Mouse (Mus musculus) left cerebral cortex, postnatal 25 days (tissue): Measurements from ENCODE around the gene Gm9821. TPM values are rescaled to one million over a fixed set of nuclear protein-coding genes. Genes with fewer than 3 reads are reported as not detected.
A peak's percentile ranks its signal among the peaks of the same experiment; 100 is the strongest.

Experiments
- DNase-seq, 2 experiments: peaks; one replicate each; pipeline ENCODE4 v3.0.0; 2022; ENCODE audit warnings: low spot score in 2 of 2, mixed read lengths in 1 of 2
- intact Hi-C: fragments of 180-260 bp; cut with DNase I; formaldehyde crosslinking; loops from one replicate; pipeline ENCODE4 v1.15.1; 2025
- total RNA-seq, 2 experiments: library from RNA; stranded (reverse); gene quantifications; 2 replicates each; pipeline ENCODE4 v1.2.3; 2021

Gene Gm9821
- total RNA-seq = not detected

- DNase-seq = no peak
- intact Hi-C loops = no loop called here
Measured at GRCm38 (mm10) chr2:91945483-91945882, at the start of gene Gm9821. Gene Gm9821 (plus strand): TSS chr2:91945703.

- intact Hi-C loops = no loop called here
- DNase-seq = no peak
Measured at GRCm38 (mm10) chr2:91897968-91898367, 47.5 kb upstream of the Gm9821 start.

GRCm38 (mm10) chr2:91899141-91899540, 46.4 kb upstream of the Gm9821 start:
- intact Hi-C loops = no loop called here
- DNase-seq = no peak

DNA sequence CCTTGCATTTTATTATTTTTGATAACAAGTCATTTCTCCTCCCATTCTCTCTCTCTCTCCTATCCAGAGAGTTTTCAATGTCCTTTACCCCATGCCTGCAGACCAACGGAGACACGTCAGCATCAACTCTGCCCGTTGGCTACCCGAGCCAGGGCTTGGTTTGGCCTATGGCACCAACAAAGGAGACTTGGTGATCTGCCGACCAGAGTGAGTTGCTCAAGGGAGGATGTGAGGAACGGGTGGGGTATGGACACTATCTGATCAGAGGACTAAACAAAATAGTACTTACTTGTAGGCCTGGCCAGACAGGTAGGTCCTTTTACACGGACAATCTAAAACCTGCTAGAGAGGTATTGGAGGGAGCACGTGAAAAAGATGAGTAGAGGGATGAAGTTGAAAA, 45.1 kb upstream of the Gm9821 start:
- intact Hi-C loops = loop anchor here (5.0 kb wide), 1 partner anchor 118 kb away; no protein-coding TSS in a partner anchor
- no peak for DNase-seq

GRCm38 (mm10) chr2:91902336-91902735, 43.2 kb upstream of the Gm9821 start:
- intact Hi-C loops = loop anchor here (5.0 kb wide), 1 partner anchor 120 kb away; no protein-coding TSS in a partner anchor
- DNase-seq = no peak

DNA sequence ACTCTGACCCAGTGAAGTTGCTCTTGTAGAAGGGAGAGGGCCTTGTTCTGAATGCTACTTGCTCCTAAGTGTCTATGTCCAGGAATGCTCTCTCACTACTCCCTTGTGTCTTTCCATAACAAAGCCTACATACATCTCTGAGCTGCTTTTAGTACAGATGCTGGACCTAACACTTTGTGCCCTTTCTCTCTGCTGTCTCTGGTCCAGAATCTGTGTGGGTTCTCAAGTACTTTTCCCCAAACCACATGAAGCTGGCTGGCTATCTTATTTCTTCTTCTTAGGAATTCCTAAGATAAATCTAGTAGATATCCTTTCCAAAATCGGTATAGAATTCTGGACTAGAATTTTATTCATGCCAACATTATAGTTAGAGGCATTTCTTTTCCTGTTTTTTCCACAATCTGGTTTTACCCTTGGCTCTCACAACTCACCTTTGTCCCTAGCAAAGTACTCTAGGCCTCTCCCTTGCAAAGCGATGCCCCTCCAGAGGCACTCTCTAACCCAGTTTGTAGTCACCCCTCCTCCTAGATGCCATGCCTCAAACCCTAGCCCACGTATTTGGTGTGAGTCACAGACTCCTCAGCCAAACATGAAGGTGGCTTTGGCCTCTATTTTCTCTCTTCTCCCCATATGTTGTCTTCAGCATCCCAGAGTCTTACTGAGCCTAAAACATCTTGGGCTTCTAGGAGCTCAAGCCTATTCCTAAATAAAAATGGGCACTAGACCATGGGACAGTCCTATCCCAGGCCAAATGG, 42.2 kb upstream of the Gm9821 start:
- intact Hi-C loops = loop anchor here (5.0 kb wide), 1 partner anchor 121 kb away; no protein-coding TSS in a partner anchor
- DNase-seq = peak; percentile 17 to 82

GRCm38 (mm10) chr2:91904618-91905307, 40.7 kb upstream of the Gm9821 start:
- intact Hi-C loops = loop anchor here (5.0 kb wide), 1 partner anchor 122 kb away; no protein-coding TSS in a partner anchor
- peak in 1 of 2 experiments; percentile 72 for DNase-seq

- intact Hi-C loops = no loop called here
- no peak for DNase-seq
Measured at GRCm38 (mm10) chr2:91906141-91906540, 39.4 kb upstream of the Gm9821 start.

DNA sequence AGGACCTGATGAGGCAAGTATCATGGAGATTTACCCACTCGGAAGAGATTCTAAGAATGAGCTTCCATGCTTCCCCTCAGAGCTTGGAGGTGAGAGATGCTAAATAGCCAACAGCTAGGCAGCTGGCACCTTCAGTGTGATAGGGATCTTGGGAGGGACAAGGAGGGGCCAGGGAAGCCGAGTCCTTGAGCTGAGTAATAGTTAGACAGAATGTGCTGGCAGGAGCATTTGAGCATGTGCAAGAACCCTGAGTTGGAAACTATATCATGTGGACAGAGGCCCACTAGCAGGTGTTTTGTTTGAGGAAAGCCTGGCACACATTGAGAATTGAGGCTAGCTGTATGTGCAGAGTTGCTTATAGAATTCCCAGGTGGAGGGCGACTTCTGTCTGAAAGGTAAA, 32.9 kb upstream of the Gm9821 start:
- intact Hi-C loops = no loop called here
- no peak for DNase-seq

DNA sequence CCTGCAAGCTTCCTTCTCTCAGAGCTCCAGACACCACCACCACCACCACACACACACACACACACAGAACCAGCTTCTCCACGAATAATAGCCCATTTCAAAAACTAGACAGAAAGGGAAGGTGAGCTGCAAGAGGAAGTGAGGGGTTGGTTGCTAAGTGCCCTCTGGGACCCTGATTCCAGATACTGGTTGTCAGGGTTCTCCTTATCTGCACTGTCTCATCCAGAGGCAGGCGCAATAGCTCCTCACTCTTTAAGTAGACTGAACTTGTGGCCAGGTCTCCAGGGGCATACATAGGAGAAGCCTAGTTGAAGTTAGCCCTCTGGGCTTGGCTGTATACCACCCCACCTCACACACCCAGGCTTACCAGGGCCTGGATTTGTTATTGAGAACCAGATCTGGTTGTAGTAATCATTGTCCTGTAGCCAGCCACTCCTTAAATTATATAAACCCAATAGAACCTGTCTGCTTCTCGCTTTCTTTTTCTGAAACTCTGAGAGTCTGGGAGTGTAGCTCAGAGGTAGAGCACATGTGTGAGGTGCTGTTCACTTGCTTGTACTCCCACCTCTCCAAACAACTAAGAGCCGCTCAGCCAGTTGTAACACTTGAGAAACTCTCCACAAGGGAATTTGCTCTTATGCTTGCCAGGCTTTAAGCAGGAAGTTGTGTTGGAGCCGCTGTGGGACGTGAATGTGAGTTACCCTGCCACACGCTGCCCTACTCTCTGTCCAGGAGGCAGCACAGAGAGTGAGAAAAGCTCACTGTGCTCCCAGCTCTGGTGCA, 32.0 kb upstream of the Gm9821 start:
- intact Hi-C loops = no loop called here
- no peak for DNase-seq

DNA sequence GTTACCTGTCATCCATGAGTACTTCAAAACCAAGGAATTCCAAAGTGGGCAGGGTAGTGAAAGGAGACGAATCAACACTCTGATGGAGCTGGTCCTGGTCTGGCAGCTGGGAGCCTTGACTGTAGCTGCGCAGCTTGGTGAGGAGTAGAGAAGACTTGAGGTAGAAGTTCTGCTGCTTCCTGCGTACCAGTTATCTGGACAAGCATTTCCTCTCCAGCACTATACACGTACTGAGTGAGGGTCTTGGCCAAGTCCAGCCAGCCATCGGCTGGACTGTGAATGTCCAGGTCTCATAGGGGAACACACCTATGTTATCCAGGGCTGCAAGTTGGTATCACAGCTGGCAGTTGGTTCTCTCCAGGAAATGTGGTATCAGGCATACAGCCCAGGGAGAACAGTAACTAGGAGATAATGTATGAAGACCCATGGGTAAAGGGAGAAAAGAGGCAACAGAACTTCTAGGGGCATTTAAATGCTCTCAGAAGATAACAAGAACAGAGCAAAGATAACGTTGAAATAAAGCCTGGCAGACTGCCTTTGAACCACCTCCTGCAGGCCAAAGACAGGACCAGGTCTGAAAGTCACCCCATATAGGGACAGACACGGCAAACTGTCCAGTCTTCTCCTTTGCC, 29.0 kb upstream of the Gm9821 start:
- intact Hi-C loops = no loop called here

GRCm38 (mm10) chr2:91917096-91917495, 28.4 kb upstream of the Gm9821 start:
- intact Hi-C loops = no loop called here

More for the DNA sequence above, 29.0 kb upstream of the Gm9821 start:
- DNase-seq = no peak

DNA sequence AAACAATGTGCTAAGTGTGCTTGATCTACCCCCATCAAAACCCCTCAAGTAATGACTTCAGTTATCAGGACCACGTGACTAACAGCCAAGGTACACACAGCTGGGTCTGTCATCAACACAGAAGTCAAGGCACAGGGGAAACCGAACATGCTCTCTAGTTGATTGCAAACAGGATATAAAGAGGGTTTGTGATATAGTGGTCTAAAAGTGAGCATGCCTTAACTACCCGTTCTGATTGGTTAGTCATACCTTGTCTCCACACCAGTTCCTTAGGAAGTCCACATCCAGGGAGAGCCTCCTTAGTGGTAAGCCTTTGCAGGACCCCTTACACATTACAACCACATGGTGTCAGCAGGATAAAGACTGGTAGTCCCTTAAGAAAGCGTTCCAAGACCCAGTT, 25.4 kb upstream of the Gm9821 start:
- intact Hi-C loops = no loop called here
- no peak for DNase-seq

More at GRCm38 (mm10) chr2:91917096-91917495, 28.4 kb upstream of the Gm9821 start:
- DNase-seq = no peak

DNA sequence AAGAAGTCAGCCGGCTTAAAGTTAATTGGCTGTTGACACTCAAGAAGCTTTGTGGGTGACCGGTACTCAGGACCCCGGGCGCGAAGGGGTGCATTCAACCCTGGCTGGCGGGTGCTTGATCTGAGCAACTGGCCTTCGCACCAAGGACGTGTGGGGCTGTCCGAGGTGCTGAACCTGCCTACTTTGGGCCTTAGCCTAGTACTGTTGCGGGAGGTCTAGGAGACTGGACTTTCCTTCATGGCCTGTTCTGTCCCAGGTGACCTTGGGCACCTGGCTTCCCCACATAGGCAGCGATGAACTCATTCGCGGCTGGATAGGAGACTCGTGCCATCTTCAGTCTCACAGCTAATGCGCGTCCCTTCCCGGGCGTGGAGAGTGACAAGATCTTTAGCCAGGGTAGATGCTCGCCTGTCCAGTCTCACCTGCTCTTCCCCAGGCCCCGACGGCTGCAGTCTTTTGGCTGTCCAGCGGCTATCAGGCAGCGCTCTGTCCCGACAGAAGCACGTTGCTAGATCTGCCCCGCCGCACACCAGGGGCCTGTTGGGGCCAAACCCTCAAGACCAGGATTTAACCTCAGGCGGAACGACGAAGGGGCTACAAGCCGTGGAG, 24.2 kb upstream of the Gm9821 start:
- no peak for DNase-seq
- intact Hi-C loops = no loop called here

- peak; percentile 87 to 88 for DNase-seq
- intact Hi-C loops = loop anchor here (2.0 kb wide), 1 partner anchor 211 kb away; the partner anchor contains the start of genes Atg13 and Harbi1
Measured at GRCm38 (mm10) chr2:91921790-91922570, 23.5 kb upstream of the Gm9821 start.

GRCm38 (mm10) chr2:91922586-91923414, 22.7 kb upstream of the Gm9821 start:
- intact Hi-C loops = loop anchor here (2.0 kb wide), 1 partner anchor 212 kb away; the partner anchor contains the start of genes Atg13 and Harbi1
- DNase-seq = no peak
